Mouse (Mus musculus): ENCODE measurements at regions not wholly inside any gene's neighbourhood (a gene's known extent, or its start where the extent isn't known, plus 50 kb on each side); places are given as distances from the start of the nearest gene placed in this dataset.

GRCm38 (mm10) chr11:113182083-113182861 is 400.2 kb downstream of the Sox9 start:
- Histone ChIP-seq H3K27me3 (ENCODE audit: control insufficient read depth, insufficient read depth, low read length, poor library complexity, severe bottlenecking) (no peaks in the 10 kb centered on the region), H3K36me3 (ENCODE audit: control insufficient read depth, insufficient read depth, low read length, poor library complexity, severe bottlenecking) (no peaks in the 10 kb centered on the region)
- no peak for DNase-seq (ENCODE audit: low read depth, low spot score)

- no peak for DNase-seq (ENCODE audit: low read depth, low spot score)
- H3K36me3 ChIP-seq (ENCODE audit: control insufficient read depth, insufficient read depth, low read length, poor library complexity, severe bottlenecking) = no peaks in the 10 kb centered on the region
- H3K27me3 ChIP-seq (ENCODE audit: control insufficient read depth, insufficient read depth, low read length, poor library complexity, severe bottlenecking) = no peaks in the 10 kb centered on the region
Measured at GRCm38 (mm10) chr11:113183556-113183955, 401.5 kb downstream of the Sox9 start.

- DNase-seq (ENCODE audit: low read depth, low spot score) = no peak
- Histone ChIP-seq H3K27me3 (ENCODE audit: control insufficient read depth, insufficient read depth, low read length, poor library complexity, severe bottlenecking) (no peaks in the 10 kb centered on the region), H3K36me3 (ENCODE audit: control insufficient read depth, insufficient read depth, low read length, poor library complexity, severe bottlenecking) (no peaks in the 10 kb centered on the region)
Measured at GRCm38 (mm10) chr11:113184095-113184494, 402.1 kb downstream of the Sox9 start.

GRCm38 (mm10) chr11:113187407-113187806 is 405.4 kb downstream of the Sox9 start:
- Histone ChIP-seq H3K27me3 (ENCODE audit: control insufficient read depth, insufficient read depth, low read length, poor library complexity, severe bottlenecking) (no peaks in the 10 kb centered on the region), H3K36me3 (ENCODE audit: control insufficient read depth, insufficient read depth, low read length, poor library complexity, severe bottlenecking) (no peaks in the 10 kb centered on the region)
- DNase-seq (ENCODE audit: low read depth, low spot score) = peak; percentile 37

- no peaks in the 10 kb centered on the region for H3K36me3 ChIP-seq (ENCODE audit: control insufficient read depth, insufficient read depth, low read length, poor library complexity, severe bottlenecking)
- no peak for DNase-seq (ENCODE audit: low read depth, low spot score)
- no peaks in the 10 kb centered on the region for H3K27me3 ChIP-seq (ENCODE audit: control insufficient read depth, insufficient read depth, low read length, poor library complexity, severe bottlenecking)
Measured at GRCm38 (mm10) chr11:113188263-113188920, 406.4 kb downstream of the Sox9 start.

GRCm38 (mm10) chr11:113190006-113190405 is 408.0 kb downstream of the Sox9 start:
- DNase-seq (ENCODE audit: low read depth, low spot score) = no peak

GRCm38 (mm10) chr11:113190520-113190919 is 408.5 kb downstream of the Sox9 start:
- Histone ChIP-seq H3K36me3 (ENCODE audit: control insufficient read depth, insufficient read depth, low read length, poor library complexity, severe bottlenecking) (no peaks in the 10 kb centered on the region), H3K27me3 (ENCODE audit: control insufficient read depth, insufficient read depth, low read length, poor library complexity, severe bottlenecking) (no peaks in the 10 kb centered on the region)
- DNase-seq (ENCODE audit: low read depth, low spot score) = no peak

More at GRCm38 (mm10) chr11:113190006-113190405, 408.0 kb downstream of the Sox9 start:
- no peaks in the 10 kb centered on the region for H3K36me3 ChIP-seq (ENCODE audit: control insufficient read depth, insufficient read depth, low read length, poor library complexity, severe bottlenecking)
- no peaks in the 10 kb centered on the region for H3K27me3 ChIP-seq (ENCODE audit: control insufficient read depth, insufficient read depth, low read length, poor library complexity, severe bottlenecking)

GRCm38 (mm10) chr11:113191006-113191405 is 409.0 kb downstream of the Sox9 start:
- DNase-seq (ENCODE audit: low read depth, low spot score) = no peak
- Histone ChIP-seq H3K36me3 (ENCODE audit: control insufficient read depth, insufficient read depth, low read length, poor library complexity, severe bottlenecking) (no peaks in the 10 kb centered on the region), H3K27me3 (ENCODE audit: control insufficient read depth, insufficient read depth, low read length, poor library complexity, severe bottlenecking) (no peaks in the 10 kb centered on the region)

- Histone ChIP-seq H3K27me3 (ENCODE audit: control insufficient read depth, insufficient read depth, low read length, poor library complexity, severe bottlenecking) (no peaks in the 10 kb centered on the region), H3K36me3 (ENCODE audit: control insufficient read depth, insufficient read depth, low read length, poor library complexity, severe bottlenecking) (no peaks in the 10 kb centered on the region)
- no peak for DNase-seq (ENCODE audit: low read depth, low spot score)
Measured at GRCm38 (mm10) chr11:113192086-113192856, 410.2 kb downstream of the Sox9 start.

GRCm38 (mm10) chr11:113194144-113194827 is 412.3 kb downstream of the Sox9 start:
- Histone ChIP-seq H3K36me3 (ENCODE audit: control insufficient read depth, insufficient read depth, low read length, poor library complexity, severe bottlenecking) (no peaks in the 10 kb centered on the region), H3K27me3 (ENCODE audit: control insufficient read depth, insufficient read depth, low read length, poor library complexity, severe bottlenecking) (no peaks in the 10 kb centered on the region)
- DNase-seq (ENCODE audit: low read depth, low spot score) = peak; percentile 23
